Mouse (Mus musculus) central nervous system, embryonic 14 days (tissue): ENCODE measurements around the gene Mafk. TPM values are rescaled to one million over a fixed set of nuclear protein-coding genes. Genes with fewer than 3 reads are reported as not detected.

Experiments
- polyA plus RNA-seq: library from polyadenylated mRNA; depleted of rRNA; stranded (reverse); fragments of >200 nt; gene quantifications from 2 replicates; pipeline ENCODE4 v1.2.3, GENCODE M21; 2012; rRNA removed

Gene Mafk
- 10.4 and 11.8 TPM in 2 replicates for polyA plus RNA-seq

GRCm38 (mm10) chr5:139791227-139792158 is at the start of gene Mafk:
Mafk (plus strand) TSS chr5:139791513.

GRCm38 (mm10) chr5:139775216-139775926 is 15.9 kb upstream of the Mafk start, which contains the start of gene Ints1:
Ints1 (minus strand) TSS chr5:139775674.

GRCm38 (mm10) chr5:139819538-139820181 is 28.3 kb downstream of the Mafk start, which contains the start of gene Tmem184a:
Tmem184a (minus strand) TSS chr5:139819917.

GRCm38 (mm10) chr5:139826357-139827055 is 35.2 kb downstream of the Mafk start, which contains the start of the genes Gm26938 and Psmg3:
Gm26938 (minus strand) TSS chr5:139826407.
Psmg3 (minus strand) TSS chr5:139826885.

Other genes with a start within 250 kb of the Mafk start
- 21.5 and 29.7 TPM in 2 replicates for gene Uncx, start 248.0 kb upstream of the Mafk start, polyA plus RNA-seq
- 7.2 and 10.1 TPM in 2 replicates for gene Micall2, start 55.2 kb upstream of the Mafk start, polyA plus RNA-seq
- gene Ints1, start 15.8 kb upstream of the Mafk start, polyA plus RNA-seq, result 50.4 and 53.9 TPM in 2 replicates
- 0.21 and 1.0 TPM in 2 replicates for gene Tmem184a, start 28.4 kb downstream of the Mafk start, polyA plus RNA-seq
- gene Gm26938, start 34.9 kb downstream of the Mafk start, polyA plus RNA-seq, result not detected in 2 replicates
- 58.0 and 63.7 TPM in 2 replicates for gene Psmg3, start 35.4 kb downstream of the Mafk start, polyA plus RNA-seq
- 7.9 and 8.3 TPM in 2 replicates for gene Elfn1, start 116.4 kb downstream of the Mafk start, polyA plus RNA-seq